Mouse (Mus musculus): ENCODE results near the gene Tceal8. TPM values are rescaled to one million over a fixed set of nuclear protein-coding genes. Genes with fewer than 3 reads are reported as not detected.
"Not testable (repeated sequence)": the region's sequence is repeated elsewhere in the genome, so short reads cannot be mapped to it uniquely, and the experiment has no call there.

Gene Tceal8
- 127 and 135 TPM in 2 replicates for polyA plus RNA-seq (2015; fragmentation: Nextera tagmentation; extraction: Ambion mirVana)

DNA sequence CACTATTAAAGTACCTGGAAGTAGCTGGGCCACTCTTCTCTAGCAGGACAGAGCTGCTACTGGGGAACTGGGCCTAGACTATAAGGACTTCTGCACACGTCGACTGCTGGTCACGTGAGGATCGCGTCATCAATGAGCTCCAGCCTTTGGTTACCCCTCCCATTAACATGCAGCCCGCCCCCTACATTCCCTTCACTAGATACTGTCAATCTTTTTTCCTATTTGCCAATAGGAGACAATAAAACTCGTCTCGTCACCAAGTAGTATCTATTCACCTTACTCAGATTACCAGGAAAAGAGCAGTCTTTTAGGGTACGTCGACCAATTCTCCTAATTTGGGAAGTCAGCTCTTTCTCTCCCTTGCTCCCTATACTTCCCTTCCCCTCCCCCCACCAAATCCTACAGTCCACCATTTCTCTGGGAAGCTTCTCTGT lies at the start of gene Tceal8:
Tceal8 (minus strand) TSS at position 225 of the 434 bp plus-strand sequence.
- H3K9ac ChIP-seq: peak within 1 kb of the TSS; percentile 66
- no peaks in the 10 kb centered on the region for H3K36me3 ChIP-seq (ENCODE audit: poor library complexity, severe bottlenecking)
- peaks cover 3% of the 10 kb centered on the region; the same call in 1 of the 2 replicates for H3K27me3 ChIP-seq
- no peaks in the 10 kb centered on the region for H3K9me3 ChIP-seq (replicated peaks)
- 17% methylated on average over 10 of the region's 10 CpGs for WGBS
- peak within 1 kb of the TSS; percentile 76 for H3K27ac ChIP-seq
- H3K4me2 ChIP-seq: peak within 1 kb of the TSS; percentile 59
- H3K4me1 ChIP-seq: peaks cover 3% of the 10 kb centered on the region; the same call in 1 of the 2 replicates
- peak within 1 kb of the TSS; percentile 53 for H3K4me3 ChIP-seq
- peak; percentile 99 for ATAC-seq

DNA sequence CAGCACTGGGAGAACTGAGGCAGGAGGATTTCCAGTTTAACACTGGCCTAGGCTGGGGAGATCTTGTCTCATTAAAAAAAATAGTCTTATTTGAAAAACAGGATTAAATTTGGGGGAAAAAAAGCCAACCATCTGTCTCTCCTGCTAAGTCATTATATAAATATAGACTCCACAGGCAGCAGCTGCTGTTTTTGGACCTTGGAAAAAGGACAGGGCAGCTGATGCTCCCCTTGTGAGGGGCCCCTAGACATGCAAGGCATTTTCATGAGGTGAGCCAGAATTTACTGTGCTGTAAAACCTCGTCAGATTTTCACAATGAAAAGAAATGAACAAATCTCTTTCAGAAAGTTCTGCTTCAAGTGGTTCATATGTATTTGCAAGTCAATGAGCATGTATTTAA lies 44.2 kb upstream of the Tceal8 start:
- Histone ChIP-seq H3K4me2 (no peak overlapping the region), H3K4me1 (no peaks in the 10 kb centered on the region), H3K36me3 (ENCODE audit: poor library complexity, severe bottlenecking) (0 out of 2 replicates have a peak, but pooled peaks cover 4% of the 10 kb centered on the region), H3K4me3 (no peak overlapping the region), H3K27ac (no peak overlapping the region), H3K9me3 (replicated peaks) (no peaks in the 10 kb centered on the region), H3K9ac (no peak overlapping the region), H3K27me3 (no peaks in the 10 kb centered on the region)
- 50% methylated on average over 1 of the region's 1 CpGs for WGBS
- no peak for ATAC-seq

DNA sequence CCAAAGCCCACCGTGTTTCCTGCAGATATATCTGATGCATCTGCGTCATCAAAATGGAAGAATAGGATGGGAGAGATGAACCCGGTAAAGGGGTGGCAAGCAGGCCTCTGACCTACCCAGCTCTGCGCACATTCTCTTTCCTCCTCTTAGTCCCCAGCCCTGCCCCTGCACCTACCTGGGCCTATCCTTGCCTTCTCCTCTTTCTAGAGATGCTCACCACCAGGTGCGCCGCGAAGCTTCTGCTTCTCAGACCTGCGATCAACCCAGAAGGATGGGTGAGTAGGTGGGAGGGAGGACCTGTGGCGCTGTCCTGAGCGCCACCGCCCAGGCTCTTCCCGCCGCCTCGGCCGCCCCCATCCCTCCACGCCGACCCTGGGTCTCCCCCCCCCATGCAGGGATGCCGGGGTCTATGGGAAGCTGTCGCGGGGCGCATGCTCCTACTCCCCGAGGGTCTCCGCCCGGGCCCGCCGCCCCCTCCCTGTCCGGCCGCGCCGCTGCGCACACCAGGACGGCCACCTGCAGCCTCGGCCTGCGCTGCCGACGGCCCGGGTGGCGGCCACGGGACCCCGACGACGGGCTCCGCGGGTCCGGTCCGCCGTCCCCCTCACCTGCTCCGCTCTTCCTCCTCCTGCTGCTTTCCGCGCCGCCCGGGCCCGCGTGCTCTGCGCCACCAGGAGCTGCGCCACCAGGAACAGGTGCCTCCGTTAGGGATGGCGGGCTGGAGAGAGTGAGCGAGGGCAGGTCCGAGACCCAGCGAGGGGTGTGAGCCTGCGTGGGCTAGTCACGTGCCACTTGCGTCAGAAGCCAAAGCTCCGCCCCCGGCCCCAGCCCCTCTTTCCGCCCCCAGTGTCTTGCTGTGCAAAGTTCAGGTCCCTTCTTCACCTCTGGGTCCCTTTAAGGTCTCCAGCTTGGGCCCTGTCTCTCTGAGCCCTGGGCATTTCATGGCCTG lies 42.9 kb upstream of the Tceal8 start, which contains the start of the genes Tceal7 and Bex1:
Tceal7 (plus strand) TSS at position 51 of the 949 bp plus-strand sequence.
Bex1 (minus strand) TSS at position 785 of the 949 bp plus-strand sequence.
- 18% methylated on average over 10 of the region's 67 CpGs for WGBS
- peak within 1 kb of the TSS; percentile 57 for H3K4me2 ChIP-seq
- not testable (repeated sequence) for H3K27ac ChIP-seq; H3K36me3 ChIP-seq (ENCODE audit: poor library complexity, severe bottlenecking); H3K9me3 ChIP-seq (replicated peaks); H3K27me3 ChIP-seq; H3K4me1 ChIP-seq
- peak within 1 kb of the TSS; percentile 60 for H3K9ac ChIP-seq
- peak within 1 kb of the TSS; percentile 43 for H3K4me3 ChIP-seq
- ATAC-seq: peak; percentile 96

DNA sequence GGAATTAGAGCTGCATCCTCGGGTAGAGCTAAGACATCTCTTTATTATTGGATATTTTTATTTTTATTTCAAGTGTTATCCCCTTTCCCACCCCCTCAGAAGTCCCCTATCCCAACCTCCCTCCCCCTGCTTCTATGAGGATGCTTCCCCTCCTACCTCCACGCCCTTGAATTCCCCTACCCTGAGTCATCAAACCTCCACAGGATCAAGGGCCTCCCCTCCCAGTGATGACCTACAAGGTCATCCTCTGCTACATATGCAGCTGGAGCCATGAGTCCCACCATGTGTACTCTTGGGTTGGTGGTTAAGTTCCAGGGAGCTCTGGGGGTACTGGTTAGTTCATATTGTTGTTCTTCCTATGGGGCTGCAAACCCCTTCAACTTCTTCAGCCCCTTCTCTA lies 41.3 kb upstream of the Tceal8 start:
- no peak overlapping the region for H3K4me3 ChIP-seq
- ATAC-seq: no peak
- no peak overlapping the region for H3K4me2 ChIP-seq
- 85% methylated on average over 2 of the region's 2 CpGs for WGBS
- H3K27ac ChIP-seq: no peak overlapping the region
- no peak overlapping the region for H3K9ac ChIP-seq
- 0 out of 2 replicates have a peak, but pooled peaks cover 4% of the 10 kb centered on the region for H3K36me3 ChIP-seq (ENCODE audit: poor library complexity, severe bottlenecking)
- H3K27me3 ChIP-seq: no peaks in the 10 kb centered on the region; the same call in 1 of the 2 replicates
- no peaks in the 10 kb centered on the region for H3K9me3 ChIP-seq (replicated peaks)
- no peaks in the 10 kb centered on the region for H3K4me1 ChIP-seq

DNA sequence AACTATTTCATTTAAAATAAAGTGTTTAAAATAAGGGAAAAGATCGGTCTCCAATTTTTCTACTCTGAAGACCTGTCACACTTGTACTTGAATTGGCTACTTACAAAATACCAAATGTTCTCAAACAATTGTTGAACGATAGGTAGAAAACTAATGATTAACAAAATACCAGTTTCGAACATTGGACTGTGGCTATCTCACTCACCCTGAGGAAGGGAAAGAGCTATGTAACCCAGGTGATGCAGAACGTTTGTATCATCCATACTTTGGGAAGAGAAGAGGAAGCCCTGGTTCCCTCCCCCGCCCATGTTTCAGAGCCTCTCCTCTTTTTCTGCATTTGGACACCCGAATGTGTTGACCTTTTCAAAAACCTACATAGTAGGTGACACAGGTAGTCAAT lies 32.3 kb upstream of the Tceal8 start:
- no peak for ATAC-seq
- H3K27ac ChIP-seq: no peak overlapping the region
- no peak overlapping the region for H3K4me3 ChIP-seq
- H3K9ac ChIP-seq: no peak overlapping the region
- WGBS: 81% methylated on average over 6 of the region's 6 CpGs
- H3K4me2 ChIP-seq: no peak overlapping the region
- no peaks in the 10 kb centered on the region for H3K36me3 ChIP-seq (ENCODE audit: poor library complexity, severe bottlenecking)
- H3K4me1 ChIP-seq: no peaks in the 10 kb centered on the region
- H3K9me3 ChIP-seq (replicated peaks): no peaks in the 10 kb centered on the region
- H3K27me3 ChIP-seq: peaks cover 2% of the 10 kb centered on the region; the same call in 1 of the 2 replicates

DNA sequence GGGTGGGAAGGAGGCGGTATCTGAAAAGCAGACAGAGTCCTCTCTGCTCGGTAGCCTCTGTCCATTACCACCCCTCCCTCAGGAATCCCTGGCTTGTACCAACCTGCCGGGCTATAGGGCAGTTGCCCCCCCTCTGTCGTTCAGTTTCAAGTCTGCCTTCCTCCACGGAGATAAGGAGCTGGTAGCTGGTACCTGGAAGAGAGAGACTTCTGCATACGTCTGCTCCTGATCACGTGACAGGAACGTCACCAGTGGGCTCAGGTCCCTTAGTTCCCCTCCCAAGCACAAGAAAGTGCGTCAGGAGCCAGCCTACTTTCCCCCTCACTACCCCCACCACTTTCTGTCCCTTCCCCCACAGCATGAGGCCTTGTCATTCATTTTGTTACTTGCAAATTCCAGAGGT lies 31.5 kb upstream of the Tceal8 start, which contains the start of gene Tceal5:
Tceal5 (minus strand) TSS at position 213 of the 403 bp plus-strand sequence.
- WGBS: 21% methylated on average over 9 of the region's 9 CpGs
- Histone ChIP-seq H3K4me3 (peak within 1 kb of the TSS; percentile 41), H3K4me2 (peak within 1 kb of the TSS; percentile 58), H3K4me1 (no peaks in the 10 kb centered on the region), H3K27me3 (peaks cover 2% of the 10 kb centered on the region; the same call in 1 of the 2 replicates), H3K9ac (peak within 1 kb of the TSS; percentile 58), H3K27ac (no peak within 1 kb of the TSS), H3K9me3 (replicated peaks) (no peaks in the 10 kb centered on the region), H3K36me3 (ENCODE audit: poor library complexity, severe bottlenecking) (no peaks in the 10 kb centered on the region)
- peak; percentile 94 for ATAC-seq

DNA sequence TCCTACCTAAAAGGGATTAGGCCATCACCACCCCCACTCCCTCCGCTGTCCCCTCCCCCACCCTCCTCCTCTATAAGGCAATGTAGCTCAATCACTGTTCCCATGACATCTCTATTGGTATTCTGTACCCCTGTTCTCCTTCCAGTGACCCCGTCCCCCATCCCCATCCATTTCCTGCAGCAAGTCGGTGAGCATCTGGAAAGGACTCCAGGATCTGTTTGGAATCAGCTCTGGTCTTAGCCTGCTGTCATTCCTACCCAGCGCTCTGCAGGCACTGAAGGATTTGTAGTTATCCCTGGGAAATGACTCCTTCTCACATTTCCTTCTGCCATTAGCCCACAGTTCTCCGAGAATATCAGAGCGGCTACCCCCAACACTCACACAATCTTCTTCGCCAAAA lies 31.1 kb upstream of the Tceal8 start:
- peak overlapping the region; percentile 58 for H3K4me2 ChIP-seq
- no peak; the same call in 1 of the 2 replicates for ATAC-seq
- no peaks in the 10 kb centered on the region for H3K36me3 ChIP-seq (ENCODE audit: poor library complexity, severe bottlenecking)
- no peak overlapping the region for H3K27ac ChIP-seq
- WGBS: 17% methylated on average over 7 of the region's 7 CpGs
- peak overlapping the region; percentile 58 for H3K9ac ChIP-seq
- H3K4me1 ChIP-seq: no peaks in the 10 kb centered on the region
- peaks cover 2% of the 10 kb centered on the region; the same call in 1 of the 2 replicates for H3K27me3 ChIP-seq
- no peaks in the 10 kb centered on the region for H3K9me3 ChIP-seq (replicated peaks)
- H3K4me3 ChIP-seq: peak overlapping the region; percentile 41

DNA sequence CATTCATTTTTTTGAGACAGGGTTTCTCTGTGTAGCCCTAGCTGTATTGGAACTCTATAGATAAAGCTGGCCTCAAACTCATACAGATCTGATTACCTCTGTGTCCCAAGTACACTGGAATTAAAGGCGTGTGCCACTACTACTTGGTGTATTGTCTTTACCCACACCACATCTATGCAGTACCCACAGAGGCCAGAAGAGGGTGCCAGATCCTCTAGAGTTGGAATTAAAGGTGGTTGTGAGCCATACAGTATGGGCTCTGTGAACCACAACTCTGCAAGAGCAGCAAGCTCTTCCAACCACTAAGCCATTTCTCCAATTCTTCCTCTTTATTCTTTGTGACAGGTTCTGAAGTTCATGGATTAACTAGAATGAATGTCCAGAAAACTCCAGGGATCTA lies 24.7 kb upstream of the Tceal8 start:
- Histone ChIP-seq H3K4me1 (no peaks in the 10 kb centered on the region), H3K36me3 (ENCODE audit: poor library complexity, severe bottlenecking) (no peaks in the 10 kb centered on the region), H3K4me2 (no peak overlapping the region), H3K9ac (no peak overlapping the region), H3K4me3 (no peak overlapping the region), H3K27me3 (no peaks in the 10 kb centered on the region; the same call in 1 of the 2 replicates), H3K27ac (no peak overlapping the region), H3K9me3 (replicated peaks) (no peaks in the 10 kb centered on the region)
- 28% methylated on average over 1 of the region's 1 CpGs for WGBS
- ATAC-seq: no peak

DNA sequence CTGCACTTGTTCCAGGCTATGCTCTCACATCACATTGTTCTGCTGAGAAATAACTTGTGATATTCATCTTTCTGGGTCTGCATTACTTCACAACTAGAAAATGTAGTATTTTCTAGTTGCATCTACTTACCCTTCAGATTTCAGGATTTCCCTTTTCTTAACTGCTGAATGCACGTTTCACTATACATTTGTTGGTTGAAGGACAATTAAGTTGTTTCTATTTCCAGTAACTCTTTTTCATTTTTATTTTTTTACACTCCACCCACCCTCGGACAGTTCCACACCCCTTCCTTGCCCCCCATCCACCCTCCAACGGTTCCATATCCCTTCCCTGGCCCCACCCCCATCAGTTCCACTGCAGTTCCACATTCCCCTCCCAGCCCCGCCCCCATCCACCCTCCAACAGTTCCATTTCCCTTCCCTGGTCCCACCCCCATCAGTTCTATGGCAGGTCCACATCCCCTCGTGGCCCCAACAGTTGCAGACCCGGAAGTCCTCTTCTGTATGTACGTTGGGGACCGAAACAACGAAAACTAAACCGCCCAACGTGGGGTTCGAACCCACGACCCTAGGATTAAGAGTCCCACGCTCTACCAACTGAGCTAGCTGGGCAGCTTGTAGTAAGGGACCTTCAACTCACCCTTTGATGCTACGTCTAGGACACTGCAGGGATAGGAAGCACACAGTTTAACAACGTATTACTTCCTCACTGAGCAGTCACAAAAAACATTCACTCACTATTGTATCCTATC lies 23.2 kb upstream of the Tceal8 start:
- no peak overlapping the region for H3K27ac ChIP-seq
- no peaks in the 10 kb centered on the region for H3K4me1 ChIP-seq
- no peaks in the 10 kb centered on the region; the same call in 1 of the 2 replicates for H3K27me3 ChIP-seq
- H3K4me2 ChIP-seq: no peak overlapping the region
- WGBS: 83% methylated on average over 16 of the region's 16 CpGs
- H3K9me3 ChIP-seq (replicated peaks): no peaks in the 10 kb centered on the region
- ATAC-seq: no peak
- H3K9ac ChIP-seq: no peak overlapping the region
- no peak overlapping the region for H3K4me3 ChIP-seq
- no peaks in the 10 kb centered on the region for H3K36me3 ChIP-seq (ENCODE audit: poor library complexity, severe bottlenecking)

DNA sequence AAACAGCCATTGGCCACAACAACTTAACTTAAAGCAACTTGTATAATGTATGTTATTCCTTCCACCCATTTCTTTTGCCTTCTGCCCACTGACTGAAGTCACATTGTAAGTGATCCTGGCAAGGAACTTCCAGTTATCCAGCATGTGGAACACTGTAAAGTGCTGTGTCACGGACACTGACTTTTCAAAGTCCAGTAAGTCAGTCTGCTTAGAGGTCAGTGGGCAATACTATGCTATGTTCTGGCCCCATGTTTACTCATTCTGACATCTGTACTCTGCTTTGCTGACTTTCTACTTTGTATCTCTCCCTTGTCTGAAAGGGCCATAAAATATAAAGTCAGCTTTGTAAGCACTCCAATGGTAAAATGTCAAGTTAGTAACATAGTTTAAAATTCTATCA lies 11.0 kb upstream of the Tceal8 start:
- no peaks in the 10 kb centered on the region for H3K36me3 ChIP-seq (ENCODE audit: poor library complexity, severe bottlenecking)
- H3K9me3 ChIP-seq (replicated peaks): no peaks in the 10 kb centered on the region
- no peaks in the 10 kb centered on the region for H3K4me1 ChIP-seq
- H3K4me2 ChIP-seq: no peak overlapping the region
- no peak overlapping the region for H3K4me3 ChIP-seq
- no peak overlapping the region for H3K9ac ChIP-seq
- H3K27ac ChIP-seq: no peak overlapping the region
- 86% methylated on average over 1 of the region's 1 CpGs for WGBS
- no peaks in the 10 kb centered on the region for H3K27me3 ChIP-seq
- ATAC-seq: no peak

DNA sequence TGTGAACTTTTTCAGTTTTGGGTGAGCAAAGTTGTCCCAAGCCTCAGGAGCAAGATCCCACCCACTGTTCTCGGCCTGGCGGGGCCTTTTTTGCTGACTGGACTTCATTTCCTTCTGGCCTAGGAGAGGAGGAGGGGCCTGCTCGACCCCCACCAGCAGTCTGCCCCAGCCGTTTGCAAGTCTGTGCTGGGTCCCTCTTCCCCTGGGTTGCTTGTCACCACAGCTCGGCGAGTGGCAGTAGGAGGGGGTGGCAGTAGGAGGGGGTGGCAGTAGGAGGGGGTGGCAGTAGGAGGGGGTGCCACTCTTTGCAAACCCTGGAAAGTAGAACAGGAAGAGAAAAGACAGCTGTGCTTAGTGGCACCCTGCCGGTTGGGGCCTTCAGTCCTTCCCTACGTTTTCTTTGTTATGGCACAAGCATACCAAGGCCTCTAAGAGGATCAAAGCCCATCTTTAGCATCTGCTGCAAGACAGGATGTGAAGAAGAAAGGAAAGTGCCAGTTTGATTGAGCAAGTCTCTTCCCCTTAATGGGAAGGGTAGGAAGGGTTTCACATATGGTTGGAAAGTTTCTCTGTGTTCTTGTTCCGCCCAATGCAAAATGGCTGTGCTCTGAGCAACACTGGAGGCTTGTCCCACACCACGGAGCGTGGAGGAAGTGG lies 8.9 kb upstream of the Tceal8 start:
- no peak overlapping the region for H3K9ac ChIP-seq
- H3K9me3 ChIP-seq (replicated peaks): no peaks in the 10 kb centered on the region
- H3K4me1 ChIP-seq: no peaks in the 10 kb centered on the region
- no peak overlapping the region for H3K4me2 ChIP-seq
- H3K36me3 ChIP-seq (ENCODE audit: poor library complexity, severe bottlenecking): no peaks in the 10 kb centered on the region
- no peaks in the 10 kb centered on the region for H3K27me3 ChIP-seq
- WGBS: 25% methylated on average over 11 of the region's 11 CpGs
- ATAC-seq: no peak
- H3K4me3 ChIP-seq: no peak overlapping the region
- H3K27ac ChIP-seq: no peak overlapping the region
